Mouse (Mus musculus) gastrocnemius, adult 18-20 months (tissue): Measurements from ENCODE around the gene Gabrb1. TPM values are rescaled to one million over a fixed set of nuclear protein-coding genes. Genes with fewer than 3 reads are reported as not detected.

Experiments
- DNase-seq: peaks from one replicate; pipeline ENCODE4 v3.0.0; 2021; ENCODE audit warnings: low spot score
- total RNA-seq, 2 experiments: library from RNA; stranded (reverse); gene quantifications; 2 replicates each; pipeline ENCODE4 v1.2.3; 2021

Gabrb1 gene
- total RNA-seq, 2 experiments from 2014 or later: 0.02 TPM

- DNase-seq: no peak
Observed at GRCm38 (mm10) chr5:71828996-71829395, 171.1 kb downstream of the Gabrb1 start.

GRCm38 (mm10) chr5:71830342-71830741 lies 172.4 kb downstream of the Gabrb1 start:
- no peak for DNase-seq

- no peak for DNase-seq
Observed at GRCm38 (mm10) chr5:71842241-71842640, 184.3 kb downstream of the Gabrb1 start.

GRCm38 (mm10) chr5:71898214-71898613 lies 240.3 kb downstream of the Gabrb1 start:
- no peak for DNase-seq

- DNase-seq: no peak
Observed at GRCm38 (mm10) chr5:71903399-71903798, 245.5 kb downstream of the Gabrb1 start.

- DNase-seq: no peak
Observed at GRCm38 (mm10) chr5:71914028-71914427, 256.1 kb downstream of the Gabrb1 start.

- DNase-seq: no peak
Observed at GRCm38 (mm10) chr5:71915711-71916110, 257.8 kb downstream of the Gabrb1 start.

GRCm38 (mm10) chr5:71917206-71917605 lies 259.3 kb downstream of the Gabrb1 start:
- no peak for DNase-seq

GRCm38 (mm10) chr5:71923636-71924035 lies 265.7 kb downstream of the Gabrb1 start:
- no peak for DNase-seq

GRCm38 (mm10) chr5:71926336-71926735 lies 268.4 kb downstream of the Gabrb1 start:
- DNase-seq: no peak

- DNase-seq: no peak
Observed at GRCm38 (mm10) chr5:71930036-71930435, 272.1 kb downstream of the Gabrb1 start.

GRCm38 (mm10) chr5:71951398-71951797 lies 293.5 kb downstream of the Gabrb1 start:
- DNase-seq: no peak

GRCm38 (mm10) chr5:71955070-71955685 lies 297.3 kb downstream of the Gabrb1 start:
- DNase-seq: no peak

- DNase-seq: no peak
Observed at GRCm38 (mm10) chr5:71964876-71965432, 307.0 kb downstream of the Gabrb1 start.

GRCm38 (mm10) chr5:71965529-71965928 lies 307.6 kb downstream of the Gabrb1 start:
- DNase-seq: no peak

- no peak for DNase-seq
Observed at GRCm38 (mm10) chr5:71970140-71970800, 312.4 kb downstream of the Gabrb1 start.

GRCm38 (mm10) chr5:71972831-71973230 lies 314.9 kb downstream of the Gabrb1 start:
- DNase-seq: no peak

GRCm38 (mm10) chr5:71976133-71976532 lies 318.2 kb downstream of the Gabrb1 start:
- DNase-seq: no peak

- no peak for DNase-seq
Observed at GRCm38 (mm10) chr5:71976571-71977061, 318.7 kb downstream of the Gabrb1 start.

GRCm38 (mm10) chr5:71986561-71986960 lies 328.6 kb downstream of the Gabrb1 start:
- no peak for DNase-seq

- DNase-seq: no peak
Observed at GRCm38 (mm10) chr5:71986983-71987398, 329.1 kb downstream of the Gabrb1 start.

- no peak for DNase-seq
Observed at GRCm38 (mm10) chr5:71999466-71999865, 341.6 kb downstream of the Gabrb1 start.
